Mouse (Mus musculus): ENCODE data around the gene Spata9. TPM values are rescaled to one million over a fixed set of nuclear protein-coding genes. Genes with fewer than 3 reads are reported as not detected.

Spata9 gene
- polyA plus RNA-seq, 1 experiment from 2014 or later = 0.36 TPM

Other genes starting within 250 kb of the Spata9 start
- gene Glrx, start 127.3 kb upstream of the Spata9 start, polyA plus RNA-seq (2015; fragmentation: Nextera tagmentation; extraction: Ambion mirVana) = 66.2 and 79.2 TPM in 2 replicates
- gene Rhobtb3, start 23.2 kb upstream of the Spata9 start, polyA plus RNA-seq (2015; fragmentation: Nextera tagmentation; extraction: Ambion mirVana) = 31.1 and 32.6 TPM in 2 replicates
- gene Rfesd, start 51.6 kb downstream of the Spata9 start, polyA plus RNA-seq (2015; fragmentation: Nextera tagmentation; extraction: Ambion mirVana) = 18.8 and 20.2 TPM in 2 replicates
- not detected in 2 replicates for gene Gpr150, start 89.8 kb downstream of the Spata9 start, polyA plus RNA-seq (2015; fragmentation: Nextera tagmentation; extraction: Ambion mirVana)
- 7.8 and 9.6 TPM in 2 replicates for gene Arsk, start 131.5 kb downstream of the Spata9 start, polyA plus RNA-seq (2015; fragmentation: Nextera tagmentation; extraction: Ambion mirVana)
- gene Ttc37, start 131.6 kb downstream of the Spata9 start, polyA plus RNA-seq (2015; fragmentation: Nextera tagmentation; extraction: Ambion mirVana) = 13.0 and 13.9 TPM in 2 replicates

All from embryonic facial prominence, embryonic 15.5 days (tissue).